Mouse (Mus musculus) neural tube, embryonic 10.5 days (tissue): ENCODE data around the gene Insm2.

Experiments used
- DNase-seq: peaks from one replicate; pipeline ENCODE4 v3.0.0-alpha.2; 2017; ENCODE audit warnings: low spot score; ENCODE audit errors: extremely low spot score

The Insm2 gene

DNA sequence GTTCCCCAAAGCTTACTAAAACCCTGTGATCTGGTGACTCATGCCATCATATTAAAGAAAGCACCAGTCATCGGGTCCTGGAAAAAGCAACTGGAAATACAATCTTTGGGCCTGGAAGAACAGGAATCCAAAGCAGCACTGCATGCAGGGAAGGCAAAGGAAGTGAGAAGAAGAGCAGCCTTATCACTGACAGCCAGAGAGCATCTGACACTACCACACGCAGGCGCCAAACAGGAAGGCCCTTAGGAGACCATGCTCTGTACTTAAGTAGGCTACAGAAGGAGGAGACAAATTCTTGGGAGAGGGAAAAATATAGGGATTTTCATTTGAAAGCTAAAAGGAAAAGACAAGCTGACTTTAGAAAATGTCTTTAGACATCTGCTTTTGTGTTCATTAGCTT lies 5.2 kb downstream of the Insm2 start:
- no peak for DNase-seq

DNA sequence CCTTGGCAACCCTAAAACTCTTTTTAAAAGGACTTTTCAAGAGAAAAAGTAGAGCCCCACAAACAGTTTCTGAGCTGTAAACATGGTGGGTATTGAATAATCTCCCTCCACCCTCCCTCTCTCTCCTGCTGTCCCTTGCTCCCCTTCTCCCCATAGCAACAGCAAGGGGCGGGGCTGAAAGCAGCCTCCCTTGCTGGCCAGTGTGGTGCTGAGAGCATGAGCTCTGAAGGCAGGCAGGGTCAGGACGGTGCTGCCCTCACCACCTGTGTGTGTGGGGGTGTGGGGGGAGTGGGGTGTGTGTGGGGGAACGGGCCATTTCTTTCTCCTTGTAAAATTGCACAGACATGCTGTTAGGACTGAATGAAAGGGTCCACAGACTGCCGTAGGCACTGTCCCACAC lies 8.7 kb downstream of the Insm2 start:
- DNase-seq, result no peak

DNA sequence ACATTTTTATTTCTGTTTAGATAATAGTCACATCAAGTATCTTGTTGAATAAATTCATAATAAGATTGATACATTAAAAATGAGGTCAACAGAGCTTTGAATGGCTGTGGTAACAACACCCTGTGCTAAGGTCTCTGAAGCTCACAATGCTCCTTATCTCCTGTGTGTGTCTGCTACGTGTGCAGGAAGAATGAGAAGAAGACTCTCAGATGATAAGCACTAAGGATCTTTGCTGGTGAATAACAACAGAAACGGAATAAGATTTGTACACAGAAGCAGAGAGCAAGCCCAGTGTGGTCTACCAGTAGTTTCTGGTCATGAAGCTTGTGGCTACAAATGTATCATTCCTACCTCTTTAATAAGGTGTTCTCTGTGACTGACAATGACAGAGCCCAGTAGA lies 11.6 kb downstream of the Insm2 start:
- DNase-seq, result no peak

DNA sequence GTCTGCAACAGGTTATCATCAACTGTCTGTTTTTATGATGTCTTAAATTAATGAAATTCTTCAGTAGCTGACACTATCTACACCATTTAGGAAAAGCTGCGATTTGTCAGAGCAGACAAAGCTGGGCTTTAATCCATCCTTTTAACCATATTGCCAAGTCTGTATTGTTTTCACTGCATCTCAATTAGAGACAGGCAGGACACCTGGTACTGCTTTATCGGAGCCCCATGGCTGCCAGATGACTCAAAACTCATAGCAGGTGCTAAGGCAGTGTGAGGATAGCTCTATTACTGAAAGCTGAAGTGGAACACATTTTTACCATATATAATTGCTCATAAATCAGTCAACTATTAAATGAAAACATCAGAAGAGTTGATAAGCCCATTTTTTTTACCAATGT lies 21.1 kb downstream of the Insm2 start:
- DNase-seq, result no peak

DNA sequence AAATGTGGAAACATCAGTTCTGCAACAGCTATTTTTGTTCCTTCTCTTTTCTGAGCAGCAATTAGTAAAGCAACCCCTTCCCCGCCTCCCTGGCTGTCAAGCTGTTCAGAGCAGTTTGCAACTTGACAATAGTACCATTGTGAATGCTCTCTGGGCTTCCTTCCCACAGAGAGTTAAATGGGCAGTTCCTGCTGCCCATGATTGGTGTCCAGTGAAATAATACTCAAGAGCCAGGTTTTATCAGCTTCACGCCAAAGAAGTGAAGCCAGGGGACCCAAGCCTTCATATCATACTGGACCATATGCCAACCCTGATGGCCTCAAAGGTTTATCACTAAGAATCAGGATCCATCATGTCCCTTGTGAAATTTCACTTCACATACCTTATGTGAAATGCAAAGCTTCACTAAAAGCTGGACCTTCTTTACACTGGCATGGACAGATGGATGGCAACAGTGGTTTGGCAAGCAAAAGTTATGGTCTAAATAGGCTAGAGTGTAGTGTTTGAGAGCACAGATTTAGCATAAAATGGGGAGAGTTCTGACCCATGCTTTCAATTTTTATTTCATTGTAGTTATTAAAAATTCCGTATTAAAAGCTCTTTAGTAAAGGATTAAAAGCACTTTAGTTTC lies 23.5 kb downstream of the Insm2 start:
- no peak for DNase-seq

DNA sequence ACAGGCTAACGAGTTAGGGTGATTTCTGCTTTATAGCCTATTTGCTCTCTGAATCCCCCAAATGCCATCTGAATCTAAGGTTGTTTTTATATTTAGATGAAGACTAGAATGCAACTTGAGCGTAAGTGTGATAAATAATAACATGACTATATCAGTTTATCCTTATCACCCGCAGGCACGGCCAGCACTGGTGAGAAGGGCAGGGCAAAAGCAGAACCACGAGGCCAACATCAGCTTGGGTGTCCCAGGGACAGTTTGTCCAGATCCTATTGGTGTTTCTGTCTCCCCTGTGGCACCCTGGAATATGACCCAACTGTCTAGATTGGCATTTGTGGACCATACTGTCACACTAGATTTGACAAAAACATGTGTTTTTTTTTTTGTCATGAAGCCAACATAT lies 24.0 kb downstream of the Insm2 start:
- no peak for DNase-seq

DNA sequence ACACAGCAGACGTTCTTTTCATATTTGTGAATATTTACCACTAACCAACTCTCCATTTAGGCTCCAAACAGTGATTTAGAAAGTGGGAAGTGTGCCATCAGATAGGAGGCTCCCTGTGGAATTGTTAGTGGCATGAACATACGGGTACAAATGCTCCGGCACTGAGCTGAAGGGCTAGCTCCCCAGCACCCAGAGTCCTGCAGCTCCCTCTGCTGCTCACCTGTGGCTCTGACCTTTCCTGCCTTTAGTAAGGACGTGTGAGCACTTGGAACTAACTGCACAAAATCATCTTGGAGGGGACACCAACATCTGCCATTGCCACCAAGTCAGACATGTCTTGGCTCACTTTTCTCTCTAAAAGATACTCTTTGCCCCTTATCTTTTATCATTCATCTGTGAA lies 27.5 kb downstream of the Insm2 start:
- DNase-seq, result no peak

DNA sequence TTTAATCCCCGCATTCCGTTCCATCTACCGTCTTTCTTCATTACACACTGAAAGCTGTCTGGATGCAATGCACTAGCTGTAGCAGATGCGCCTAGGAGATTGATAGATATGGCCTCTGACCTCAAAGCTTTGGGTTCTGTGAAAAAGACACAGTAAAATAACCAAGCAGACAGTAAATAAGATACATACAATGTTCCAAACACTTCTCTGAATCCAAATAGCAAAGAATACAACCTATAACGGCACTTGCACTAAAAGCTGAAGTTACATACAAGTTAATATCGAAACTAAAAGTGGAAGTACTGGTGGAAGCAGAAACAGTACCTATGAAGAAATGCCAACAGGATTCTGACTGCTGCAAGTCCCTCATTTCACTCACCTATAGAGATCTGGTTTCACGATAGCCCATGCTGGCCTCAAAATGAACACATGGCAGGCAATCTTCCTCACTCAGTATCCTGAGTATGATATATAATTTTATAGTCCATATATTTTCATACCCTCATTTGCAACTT lies 48.8 kb downstream of the Insm2 start:
- no peak for DNase-seq
